Mouse (Mus musculus) layer of hippocampus, adult 9-10 months (tissue): ENCODE data around the gene Ndufs3.

Experiments used
- DNase-seq: peaks from one replicate; pipeline ENCODE4 v3.0.0; 2022; ENCODE audit warnings: low spot score

Ndufs3 gene

GRCm38 (mm10) chr2:90850401-90850800 is 54.2 kb downstream of the Ndufs3 start:
- no peak for DNase-seq

GRCm38 (mm10) chr2:90848331-90848730 is 56.3 kb downstream of the Ndufs3 start:
- DNase-seq, result no peak

- no peak for DNase-seq
Measured at GRCm38 (mm10) chr2:90847681-90848050, 57.0 kb downstream of the Ndufs3 start.

GRCm38 (mm10) chr2:90846955-90847680 is 57.5 kb downstream of the Ndufs3 start, which contains the start of gene Mtch2:
Mtch2 (plus strand) TSS chr2:90847155.
- DNase-seq, result peak; percentile 84

- DNase-seq, result no peak
Measured at GRCm38 (mm10) chr2:90846597-90846954, 58.1 kb downstream of the Ndufs3 start.

GRCm38 (mm10) chr2:90846171-90846570 is 58.5 kb downstream of the Ndufs3 start:
- DNase-seq, result no peak

- no peak for DNase-seq
Measured at GRCm38 (mm10) chr2:90845234-90845633, 59.4 kb downstream of the Ndufs3 start.
